Mouse (Mus musculus) heart, postnatal 14 days (tissue): ENCODE results near the gene Tiam1. TPM values are rescaled to one million over a fixed set of nuclear protein-coding genes. Genes with fewer than 3 reads are reported as not detected.

Experiments used
- DNase-seq, 2 experiments: peaks; one replicate each; pipeline ENCODE4 v3.0.0; 2021 to 2022
- intact Hi-C: fragments of 180-260 bp; cut with DNase I; formaldehyde crosslinking; loops from one replicate; pipeline ENCODE4 v1.15.1; 2025
- total RNA-seq, 2 experiments: library from RNA; stranded (reverse); gene quantifications; 2 replicates each; pipeline ENCODE4 v1.2.3; 2021

Gene Tiam1
- total RNA-seq, 2 experiments from 2014 or later: 6.1 to 7.6 TPM

DNA sequence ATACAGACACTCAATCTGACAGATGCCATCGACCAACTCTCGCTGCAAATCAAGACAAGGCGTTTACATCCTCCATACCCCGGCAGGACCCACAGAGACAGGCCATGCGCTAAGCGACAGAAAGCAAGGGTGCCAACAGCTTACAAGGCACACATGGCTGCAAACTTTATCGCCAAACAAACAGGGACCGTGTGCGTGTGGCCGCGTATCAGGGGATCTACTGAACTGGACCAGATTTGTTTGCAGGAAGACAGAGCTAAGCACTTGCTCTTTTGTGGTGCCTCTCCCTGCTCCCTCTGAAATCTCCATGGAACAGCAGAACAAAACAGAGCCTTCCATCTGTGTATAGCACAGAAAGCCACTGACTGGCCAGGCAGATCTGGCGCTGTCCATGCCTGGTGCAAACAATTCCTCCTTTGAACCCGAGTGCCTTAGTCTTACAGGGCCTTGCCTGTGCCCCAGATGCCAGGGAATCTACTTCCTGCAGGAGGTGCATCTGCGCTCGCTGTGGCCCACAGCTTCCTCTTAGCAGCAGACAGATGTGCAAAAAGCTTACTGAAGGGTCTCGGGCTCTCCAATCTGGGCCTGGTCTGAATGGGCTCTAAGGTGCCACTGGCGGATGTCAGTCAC, 316.0 kb downstream of the Tiam1 start:
- no peak for DNase-seq
- intact Hi-C loops: no loop called here

DNA sequence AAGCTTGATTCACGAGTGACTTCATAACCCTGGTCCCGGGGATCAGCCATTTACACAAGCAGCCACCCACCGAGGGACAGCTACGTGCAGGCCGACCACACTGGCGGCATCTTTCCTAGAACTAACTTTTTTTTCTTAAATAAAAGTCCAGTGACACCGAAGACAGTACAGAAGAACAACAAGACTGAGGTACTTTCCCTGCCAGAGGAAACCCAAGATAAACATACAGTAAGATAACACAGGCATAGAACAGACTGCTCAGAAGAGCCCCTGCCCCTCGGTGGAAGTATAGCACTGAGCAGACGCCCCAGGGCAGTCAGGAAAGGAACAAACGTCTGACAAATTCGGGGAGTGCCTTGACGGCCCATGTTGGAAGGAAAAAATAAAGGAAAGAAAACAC, 317.7 kb downstream of the Tiam1 start:
- no peak for DNase-seq
- intact Hi-C loops: no loop called here

DNA sequence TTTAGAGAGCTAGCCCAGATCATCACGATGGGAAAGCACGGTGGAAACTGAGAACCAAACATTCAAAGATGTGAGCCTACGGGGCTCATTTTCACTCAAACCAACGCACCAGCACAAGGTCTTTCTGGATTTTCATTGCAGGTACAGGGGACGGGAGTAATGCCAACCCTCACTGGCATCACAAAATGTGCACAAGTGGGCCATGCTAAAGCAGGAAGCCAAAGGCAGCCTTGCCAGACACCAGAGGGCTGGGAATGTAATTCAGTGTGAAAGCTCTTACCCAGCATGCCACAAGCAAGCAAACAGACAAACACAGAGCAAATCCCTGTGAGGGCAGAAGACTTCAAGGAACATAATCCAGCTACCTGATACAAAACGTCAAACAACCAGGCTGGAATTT, 320.7 kb downstream of the Tiam1 start:
- intact Hi-C loops: no loop called here
- no peak for DNase-seq

DNA sequence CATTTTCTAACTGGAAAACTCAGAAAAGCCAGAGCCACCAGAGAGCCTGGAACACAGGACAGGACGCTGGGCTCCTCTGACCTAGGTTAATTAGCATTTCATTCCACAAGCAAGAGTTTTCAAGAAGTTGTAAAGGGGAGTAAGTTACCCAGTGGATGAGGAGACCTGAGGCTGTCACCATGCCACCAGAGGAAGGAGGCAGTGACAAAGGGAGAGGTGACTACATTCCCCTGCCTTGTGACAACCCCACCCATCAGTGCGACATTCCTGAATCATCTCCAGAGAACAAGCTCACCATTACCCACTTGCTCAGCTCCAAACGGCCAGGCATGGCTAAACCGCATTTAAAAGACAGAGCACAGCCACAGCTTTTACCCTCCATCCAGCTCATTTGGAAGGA, 324.9 kb downstream of the Tiam1 start:
- intact Hi-C loops: no loop called here

DNA sequence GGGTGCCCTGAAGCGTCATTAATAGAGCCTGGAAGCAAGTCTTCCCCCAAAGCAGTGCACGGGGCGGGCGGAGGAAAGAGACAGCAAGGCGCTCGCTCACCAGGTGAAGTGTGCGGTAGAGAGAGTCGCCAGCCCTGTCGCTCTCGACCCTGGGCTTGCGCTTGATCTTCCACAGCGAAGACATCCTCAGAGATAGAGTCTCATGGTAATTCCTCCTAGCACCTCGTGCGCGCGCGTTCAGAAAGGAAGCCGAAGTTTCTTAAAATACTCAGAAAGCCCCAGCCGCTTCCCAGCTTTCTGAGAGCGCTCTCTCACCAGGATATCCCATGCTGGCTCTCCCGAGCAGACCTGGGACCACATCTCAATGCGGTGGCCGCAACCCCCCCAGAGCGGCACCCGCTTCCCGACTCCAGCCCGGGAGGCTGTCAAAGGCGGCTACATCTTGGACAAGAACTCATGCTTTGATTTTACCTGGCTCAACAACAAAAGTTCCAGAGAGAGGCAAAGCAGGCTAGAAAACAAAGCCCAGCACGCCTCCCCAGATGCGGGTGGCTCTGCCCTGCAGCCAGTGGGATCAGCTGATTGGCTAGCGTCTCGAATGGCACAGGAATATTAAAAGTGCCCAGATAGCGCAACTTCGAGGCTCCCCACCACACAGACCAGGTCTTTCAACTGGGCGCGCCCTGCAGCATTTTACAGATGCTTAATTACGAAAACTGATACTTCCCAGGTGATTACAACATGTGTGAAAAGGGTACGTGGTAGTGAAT, 325.5 kb downstream of the Tiam1 start:
- intact Hi-C loops: no loop called here
- no peak for DNase-seq

More for the DNA sequence above, 324.9 kb downstream of the Tiam1 start:
- DNase-seq: no peak

DNA sequence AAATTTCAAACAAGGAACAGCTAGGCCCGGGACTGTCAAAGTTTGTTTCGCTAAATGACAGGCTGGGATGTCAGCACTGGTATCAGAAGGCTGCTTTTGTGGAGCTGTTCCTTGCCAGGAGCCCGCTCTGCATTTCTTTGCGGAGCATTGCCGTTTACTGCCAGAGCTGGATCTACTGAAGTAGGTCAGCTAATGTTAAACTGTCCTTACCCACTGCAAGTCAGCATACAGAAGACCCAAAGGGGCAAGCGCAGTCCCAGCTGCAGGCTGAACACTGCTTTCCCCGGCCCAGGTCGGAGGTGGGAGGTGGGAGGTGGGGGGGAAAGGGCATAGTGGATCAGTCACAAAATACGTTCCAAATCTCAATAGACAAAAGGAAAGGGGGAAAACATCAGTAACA, 326.3 kb downstream of the Tiam1 start:
- no peak for DNase-seq
- intact Hi-C loops: no loop called here

DNA sequence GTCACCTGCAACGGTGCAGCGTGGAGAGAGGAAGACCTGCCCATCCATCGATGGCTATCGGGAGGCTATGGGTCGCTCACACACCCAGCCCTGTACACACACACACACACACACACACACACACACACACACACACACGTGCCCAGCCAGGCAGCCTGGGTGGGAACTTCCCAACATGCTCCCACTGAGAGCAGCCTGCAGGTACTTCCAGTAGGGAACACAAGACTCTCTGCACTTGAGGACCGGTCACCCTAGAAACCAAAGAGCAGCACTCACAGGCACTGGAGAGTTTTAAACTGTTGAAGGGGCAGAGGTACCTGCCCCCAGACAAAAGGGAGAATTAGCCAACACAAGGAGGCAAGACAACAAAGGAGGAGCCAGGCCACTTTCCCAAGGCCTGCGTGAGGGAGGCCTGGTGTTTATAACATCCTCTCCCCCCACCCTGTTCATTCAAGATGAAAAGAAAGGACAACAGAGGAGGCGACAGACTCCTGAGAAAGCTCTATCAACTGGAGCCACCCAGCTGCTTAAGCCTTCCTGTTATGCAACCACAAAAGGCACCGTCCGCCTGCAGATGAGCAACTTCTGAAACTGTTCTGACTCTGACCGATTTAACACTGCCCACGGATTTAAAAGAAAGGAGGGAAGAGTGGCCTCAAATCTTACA, 326.9 kb downstream of the Tiam1 start:
- DNase-seq: no peak
- intact Hi-C loops: no loop called here

DNA sequence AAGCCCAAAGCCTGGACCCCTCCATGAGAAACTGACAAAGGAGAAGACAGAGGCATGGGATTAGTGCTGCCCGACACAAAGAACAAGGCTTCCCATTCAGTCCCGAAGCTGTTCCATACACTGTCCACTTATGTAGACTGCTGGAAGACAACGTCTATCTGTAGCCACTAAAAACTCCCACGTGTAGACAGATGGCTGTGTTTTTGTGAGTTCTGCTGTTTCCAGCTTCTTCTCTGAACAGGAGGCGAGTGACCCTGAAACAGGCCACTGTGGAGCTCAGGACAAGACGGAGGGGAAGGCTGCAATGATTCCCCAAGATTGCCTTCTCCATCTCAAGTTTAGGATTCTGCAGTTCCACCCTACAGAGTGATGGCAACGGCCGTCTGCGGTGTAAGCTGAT, 330.0 kb downstream of the Tiam1 start:
- intact Hi-C loops: no loop called here
- DNase-seq: no peak

DNA sequence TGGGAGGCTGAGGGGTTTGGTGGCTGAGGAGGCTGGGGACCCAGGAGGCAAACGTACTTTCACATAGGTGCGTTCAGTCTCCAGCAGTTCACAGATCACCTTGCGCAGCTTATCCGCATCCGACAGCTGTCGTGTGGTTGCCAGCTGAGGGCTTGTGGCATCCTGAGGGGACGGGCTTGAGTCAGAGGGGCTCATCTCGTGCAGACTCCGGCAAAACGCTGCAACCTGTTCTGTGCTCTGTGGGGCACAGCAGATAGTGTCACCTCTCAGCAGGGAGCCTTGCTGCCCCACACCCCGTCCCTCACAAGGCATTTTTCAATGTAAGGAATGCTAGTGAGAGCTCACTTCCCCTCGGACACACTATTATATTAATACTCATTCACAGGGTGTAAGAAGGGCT, 330.7 kb downstream of the Tiam1 start:
- intact Hi-C loops: no loop called here
- DNase-seq: no peak

DNA sequence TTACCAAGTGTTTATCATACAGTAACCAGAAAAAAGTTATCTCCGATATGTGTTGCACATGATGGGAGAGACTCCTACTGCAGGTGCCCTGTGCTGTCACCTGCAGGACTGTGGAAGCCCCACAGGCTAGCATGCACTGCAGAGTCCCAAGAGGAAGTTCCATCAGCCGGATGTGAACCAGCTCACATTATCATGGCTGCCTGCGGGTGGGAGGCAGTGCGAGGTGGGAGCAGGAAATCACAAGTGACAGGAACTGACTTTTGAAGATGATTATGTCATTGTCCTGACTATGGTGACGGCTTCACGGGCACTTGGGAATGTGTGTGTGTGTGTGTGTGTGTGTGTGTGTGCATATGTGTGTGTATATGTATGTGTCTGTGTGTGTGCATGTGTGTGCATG, 333.2 kb downstream of the Tiam1 start:
- no peak for DNase-seq
- intact Hi-C loops: no loop called here

DNA sequence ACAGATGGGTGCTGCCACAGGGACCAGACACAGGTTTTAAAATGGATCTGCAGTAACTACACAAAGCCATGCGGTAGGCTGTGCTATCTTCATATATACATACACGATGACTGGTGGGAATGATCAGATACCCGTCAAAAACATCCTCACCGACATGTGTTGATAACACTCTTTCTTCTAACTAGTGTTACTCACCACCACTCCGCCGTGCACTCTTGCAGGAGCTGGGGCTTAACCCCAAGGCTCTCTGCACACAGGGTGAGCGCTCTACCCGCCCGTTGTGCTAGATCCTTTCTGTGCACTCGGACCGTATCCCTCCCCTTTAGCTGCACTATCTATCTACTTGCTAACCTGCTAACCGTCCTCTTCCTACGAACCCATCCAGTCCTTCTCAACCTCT, 335.4 kb downstream of the Tiam1 start:
- intact Hi-C loops: no loop called here
- DNase-seq: no peak

DNA sequence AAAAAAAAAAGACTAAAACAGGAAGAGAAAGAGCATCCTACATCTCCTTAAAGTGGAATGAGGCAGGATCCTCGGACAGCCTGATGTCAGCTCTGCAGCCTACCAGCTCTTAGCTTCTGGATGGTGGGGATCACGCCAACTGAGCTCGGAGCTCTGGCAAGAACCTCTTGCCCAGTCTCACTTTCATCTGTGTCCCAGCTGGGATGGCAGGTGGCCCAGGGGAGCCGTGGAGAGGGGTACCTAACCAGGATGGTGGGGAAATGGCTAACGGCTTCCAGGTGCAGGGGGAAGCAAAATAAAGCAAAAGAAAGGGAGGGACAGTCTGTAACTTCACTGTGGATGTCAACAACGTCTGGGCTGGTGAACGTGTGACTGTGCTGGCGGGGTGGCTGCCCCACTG, 337.6 kb downstream of the Tiam1 start:
- intact Hi-C loops: no loop called here
- no peak for DNase-seq

DNA sequence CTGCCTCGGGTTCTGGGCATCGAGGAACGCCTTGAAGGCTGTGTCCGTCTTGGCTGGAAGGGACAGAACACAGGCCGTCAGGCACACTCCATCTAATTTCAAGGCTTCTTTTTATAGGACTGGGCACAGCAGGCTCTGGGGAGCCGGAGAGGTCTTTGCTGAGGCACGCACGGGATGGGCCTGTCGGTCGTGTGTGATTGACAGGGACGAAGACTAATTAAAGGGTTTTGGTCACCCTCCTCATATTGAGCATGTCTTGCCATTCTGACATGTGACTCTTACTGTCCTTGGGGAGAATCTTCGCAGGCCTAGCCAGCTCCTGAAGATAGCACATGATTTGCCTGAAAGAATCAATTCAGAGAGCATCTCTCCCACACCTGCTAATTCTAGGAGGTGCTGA, 338.4 kb downstream of the Tiam1 start:
- no peak for DNase-seq
- intact Hi-C loops: no loop called here

DNA sequence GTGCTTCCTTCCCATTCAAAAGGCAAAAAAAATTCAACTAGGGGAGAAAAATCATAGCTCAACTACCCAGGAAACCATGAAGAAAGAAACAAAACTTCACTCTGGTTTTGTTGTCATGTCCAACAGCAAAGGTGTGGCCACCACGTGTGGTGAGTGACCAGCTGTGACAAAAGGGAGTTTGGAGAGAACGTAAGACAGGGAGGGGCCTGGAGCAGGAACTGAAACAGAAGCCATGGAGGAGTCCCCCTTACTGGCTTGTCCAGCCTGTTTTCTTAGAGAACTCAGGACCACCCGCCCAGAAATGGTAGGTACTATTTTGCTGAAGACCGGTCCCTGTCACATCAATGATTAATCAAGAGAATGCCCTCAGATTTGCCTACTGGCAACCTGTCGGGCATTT, 342.1 kb downstream of the Tiam1 start:
- DNase-seq: no peak
- intact Hi-C loops: no loop called here

DNA sequence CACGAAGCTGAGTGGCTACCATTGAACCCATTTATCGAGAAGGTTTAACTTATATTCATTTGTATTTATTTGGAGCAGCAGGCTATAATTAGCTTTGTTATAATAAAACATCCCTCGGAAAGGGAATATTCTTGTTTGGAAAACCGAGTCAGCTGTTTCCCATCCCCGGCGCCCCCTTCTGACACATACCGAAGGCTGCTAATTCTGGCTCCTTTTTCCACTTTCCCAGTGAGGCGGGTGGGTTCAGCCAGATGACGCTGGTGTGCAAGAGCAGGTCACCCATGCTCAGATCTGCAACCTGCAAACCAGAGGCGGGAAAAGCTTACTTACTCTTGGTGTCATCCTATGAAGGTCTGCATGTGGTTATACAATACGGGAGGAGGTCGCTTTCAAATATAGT, 343.8 kb downstream of the Tiam1 start:
- DNase-seq: no peak
- intact Hi-C loops: no loop called here

DNA sequence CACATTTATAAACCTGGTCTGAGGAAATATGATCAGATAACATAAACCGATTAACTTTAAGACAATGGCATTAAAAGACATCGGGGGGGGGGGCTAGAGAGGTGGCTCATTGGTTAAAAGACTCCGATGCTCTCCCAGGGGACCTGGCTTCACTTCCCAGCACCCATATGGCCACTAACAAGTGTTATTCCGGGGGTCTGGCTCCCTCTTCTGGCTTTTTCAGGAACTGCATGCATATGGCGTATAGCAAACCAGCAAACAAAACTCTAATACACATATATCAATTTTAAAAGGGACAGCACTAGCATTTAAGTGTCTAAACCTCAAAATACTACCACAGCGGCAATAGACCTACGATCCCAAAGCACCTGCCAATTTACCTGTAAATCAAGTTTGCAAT, 347.0 kb downstream of the Tiam1 start:
- intact Hi-C loops: no loop called here
- no peak for DNase-seq

DNA sequence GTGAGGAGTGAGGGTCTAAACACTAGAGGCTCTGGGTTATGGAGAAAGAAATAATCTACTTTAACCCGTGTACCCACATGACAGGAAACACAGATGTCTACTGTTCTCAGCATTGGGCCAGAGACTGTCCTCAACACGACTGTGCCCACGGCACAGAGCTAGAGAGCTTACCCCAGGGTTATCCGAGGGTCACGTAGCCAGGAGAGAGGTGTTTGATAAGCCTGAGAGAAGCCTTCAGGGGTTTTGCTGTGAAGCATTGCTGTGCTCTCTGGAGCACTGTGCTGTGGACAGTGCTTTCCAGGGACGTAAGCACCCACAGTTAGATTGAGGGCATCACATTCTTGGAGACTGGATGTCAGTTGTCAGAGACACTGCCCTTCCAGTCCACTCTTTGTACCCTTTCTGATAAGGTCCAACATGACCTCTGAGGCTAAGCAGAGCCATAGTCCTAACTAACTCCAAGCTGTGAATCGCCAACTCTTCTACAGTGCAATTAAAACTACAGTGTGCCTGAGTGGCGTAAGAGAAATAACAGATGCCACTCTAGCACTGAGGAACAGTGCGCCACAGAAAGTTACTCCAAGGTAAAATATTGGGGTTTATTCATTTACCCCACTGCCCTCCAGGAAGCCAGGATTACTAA, 353.7 kb downstream of the Tiam1 start:
- DNase-seq: no peak
- intact Hi-C loops: no loop called here

DNA sequence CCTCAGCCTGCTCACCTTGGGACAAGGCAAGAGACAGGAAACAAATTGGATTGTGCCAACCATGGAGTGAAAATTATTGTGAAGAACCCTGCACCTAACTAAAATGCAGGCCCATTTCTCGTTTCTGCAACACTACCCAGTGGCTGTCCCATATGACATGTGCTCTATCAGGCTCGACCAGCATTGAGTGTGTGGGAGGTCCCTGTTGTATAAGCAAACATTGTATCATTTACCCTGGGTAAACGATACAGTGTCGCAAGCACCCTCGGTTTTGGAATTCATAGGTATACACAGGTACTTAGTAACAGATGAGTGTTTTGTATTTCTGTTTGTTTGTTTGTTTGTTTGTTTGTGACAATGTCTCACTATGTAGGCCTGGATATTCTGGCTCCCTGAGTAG, 357.8 kb downstream of the Tiam1 start:
- intact Hi-C loops: no loop called here
- no peak for DNase-seq

DNA sequence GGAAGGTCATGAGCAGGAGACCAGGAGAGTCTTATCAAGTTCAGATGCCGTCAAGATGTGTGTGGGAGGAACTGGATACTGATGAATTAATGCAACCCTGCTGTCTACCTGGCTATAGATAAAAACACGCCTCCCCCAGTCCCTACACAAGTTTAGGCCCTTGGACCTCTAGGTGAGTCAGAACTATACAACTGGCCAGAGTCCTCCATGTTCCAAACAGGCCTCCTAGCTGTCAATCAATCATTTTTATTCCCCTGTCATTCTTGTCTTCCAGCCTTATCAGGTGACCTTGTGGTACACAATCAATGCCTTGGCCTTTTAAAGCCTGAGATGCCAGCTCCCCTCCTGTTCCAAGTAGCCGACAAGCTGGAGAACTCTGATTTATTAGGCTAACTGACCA, 363.9 kb downstream of the Tiam1 start:
- intact Hi-C loops: no loop called here
- no peak for DNase-seq

DNA sequence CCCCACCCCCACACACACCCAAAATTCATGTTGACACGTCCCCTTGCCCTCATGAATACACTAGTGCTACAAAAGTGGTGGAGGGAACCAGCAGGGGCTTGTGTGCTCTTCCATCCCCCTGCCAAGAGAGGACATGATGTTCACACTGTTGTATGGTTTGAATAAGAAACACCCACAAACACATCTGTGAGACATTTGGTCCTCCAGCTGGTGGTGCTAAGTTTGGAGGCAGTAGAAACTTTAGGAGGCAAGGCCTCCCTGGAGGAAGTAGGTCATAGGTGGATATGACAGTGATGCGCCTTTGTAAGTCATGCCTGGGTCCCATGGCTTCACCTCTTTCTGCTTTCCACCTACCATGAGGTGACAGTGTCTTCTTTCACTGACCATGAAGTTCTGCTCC, 366.1 kb downstream of the Tiam1 start:
- intact Hi-C loops: no loop called here
- DNase-seq: no peak

DNA sequence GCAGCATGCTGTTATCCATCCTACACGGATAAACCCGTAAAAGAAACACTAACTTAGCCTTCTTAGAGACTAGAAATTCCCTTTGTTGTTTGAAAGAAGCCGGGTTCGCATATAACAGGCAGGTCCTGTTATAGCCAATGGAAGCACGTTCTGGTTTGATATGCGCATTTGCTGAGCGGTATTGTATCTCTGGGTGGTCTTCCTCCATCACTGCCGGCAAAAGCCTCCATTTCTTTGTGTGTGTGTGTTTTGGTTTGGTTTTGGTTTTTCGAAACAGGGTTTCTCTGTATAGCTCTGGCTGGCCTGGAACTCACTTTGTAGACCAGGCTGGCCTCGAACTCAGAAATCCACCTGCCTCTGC, 369.0 kb downstream of the Tiam1 start:
- intact Hi-C loops: loop anchor here (1.0 to 5.0 kb wide), 3 partner anchors 57 to 412 kb away; no protein-coding TSS in a partner anchor
- DNase-seq: no peak
